Mouse (Mus musculus) liver, postnatal 0 days (tissue): ENCODE results near the gene St7.

Experiments used
- CTCF ChIP-seq: sonication (generic); IDR thresholded peaks from 2 replicates; pipeline ENCODE4 v1.5.1; 2016; ENCODE audit warnings: antibody characterized with exemption, low read depth
- EP300 ChIP-seq: IDR thresholded peaks from 2 replicates; pipeline ENCODE4 v1.6.1; 2016; ENCODE audit warnings: antibody characterized with exemption, low read depth, mild to moderate bottlenecking

- TF ChIP-seq CTCF = no peak
- no peak for TF ChIP-seq EP300
These were observed 213.0 kb downstream of the St7 start for GRCm38 (mm10) chr6:17905776-17906175.
